Mouse (Mus musculus) neural tube, embryonic 11.5 days (tissue): ENCODE data around the gene Trpc4. TPM values are rescaled to one million over a fixed set of nuclear protein-coding genes. Genes with fewer than 3 reads are reported as not detected.

Source experiments
- ATAC-seq: fragments of 200-750 bp; cut with Nextera tagmentation; 2 replicates; pipeline ENCODE4 v1.8.0; 2017; ENCODE audit warnings: moderate number of reproducible peaks, mild to moderate bottlenecking, moderate TSS enrichment, moderate library complexity; ENCODE audit not compliant: insufficient read depth, low FRiP score, low TSS enrichment
- DNase-seq: peaks from one replicate; pipeline ENCODE4 v3.0.0-alpha.2; 2015; ENCODE audit warnings: low spot score
- H3K27ac ChIP-seq: fragments of 300-500 bp; sonication (generic); 2 replicates; pipeline ENCODE4 v1.5.1; 2014; ENCODE audit warnings: low read depth, mild to moderate bottlenecking, low read length
- H3K27me3 ChIP-seq: fragments of 300-500 bp; sonication (generic); 2 replicates; pipeline ENCODE4 v1.6.1; 2014; ENCODE audit warnings: mild to moderate bottlenecking, low read length, mixed read lengths; ENCODE audit not compliant: control insufficient read depth, insufficient read depth
- H3K36me3 ChIP-seq: fragments of 300-500 bp; sonication (generic); 2 replicates; pipeline ENCODE4 v1.6.1; 2014; ENCODE audit warnings: mild to moderate bottlenecking, low read length, moderate library complexity, mixed read lengths; ENCODE audit not compliant: control insufficient read depth, insufficient read depth
- H3K4me1 ChIP-seq: fragments of 300-500 bp; sonication (generic); 2 replicates; pipeline ENCODE4 v1.6.1; 2014; ENCODE audit warnings: low read length, mixed read lengths; ENCODE audit not compliant: control insufficient read depth, insufficient read depth
- H3K4me2 ChIP-seq: fragments of 300-500 bp; sonication (generic); 2 replicates; pipeline ENCODE4 v1.6.1; 2014; ENCODE audit warnings: low read depth, mild to moderate bottlenecking, moderate library complexity
- H3K4me3 ChIP-seq: fragments of 300-500 bp; sonication (generic); 2 replicates; pipeline ENCODE4 v1.5.1; 2014; ENCODE audit warnings: low read depth, low read length
- H3K9ac ChIP-seq: fragments of 300-500 bp; sonication (generic); 2 replicates; pipeline ENCODE4 v1.6.1; 2014; ENCODE audit warnings: mild to moderate bottlenecking, low read length
- H3K9me3 ChIP-seq: fragments of 300-500 bp; sonication (generic); 2 replicates; pipeline ENCODE4 v1.6.1; 2016; ENCODE audit warnings: low read length; ENCODE audit not compliant: control insufficient read depth
- WGBS: fragments of 180-500 bp; shearing (Covaris S2); extraction: QIAGEN DNeasy Blood & Tissue Kit; methylation state at CpG from one replicate; pipeline ENCODE4 v1.1.7; 2014; 5-methylcytosine and 5-hydroxymethylcytosine counted together
- polyA plus RNA-seq: library from polyadenylated mRNA; unstranded; fragments of >200 nt; fragmentation: Nextera tagmentation; extraction: Ambion mirVana; gene quantifications from 2 replicates; pipeline ENCODE4 v1.2.1, GENCODE M21; 2014

The Trpc4 gene
- polyA plus RNA-seq, 1 experiment from 2014 or later, result 1.0 TPM

DNA sequence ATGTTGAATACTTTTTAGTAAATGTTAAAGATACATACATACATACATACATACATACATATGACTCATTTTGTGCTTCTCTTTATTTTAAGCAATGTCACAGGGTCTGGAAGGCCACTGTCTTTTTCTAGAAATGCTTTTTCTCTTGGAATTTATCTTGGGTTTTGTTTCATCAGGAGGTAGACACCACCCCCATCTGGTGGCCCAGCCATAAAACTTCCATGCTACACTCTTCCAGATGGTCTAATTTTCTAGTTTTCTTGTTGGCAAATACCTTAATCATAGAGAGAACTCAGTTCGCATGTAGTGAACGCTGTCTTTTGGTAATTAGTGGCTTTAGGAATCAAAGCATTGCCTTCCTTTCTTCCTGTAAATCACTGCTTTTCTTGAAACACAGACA lies 158.2 kb downstream of the Trpc4 start:
- H3K4me3 ChIP-seq, result no peak overlapping the region
- H3K9me3 ChIP-seq, result no peaks in the 10 kb centered on the region
- H3K27me3 ChIP-seq, result no peaks in the 10 kb centered on the region
- no peak overlapping the region for H3K27ac ChIP-seq
- H3K4me1 ChIP-seq, result no peaks in the 10 kb centered on the region
- H3K9ac ChIP-seq, result no peak overlapping the region
- ATAC-seq, result no peak
- H3K4me2 ChIP-seq, result no peak overlapping the region
- 83% methylated on average over 2 of the region's 2 CpGs for WGBS
- no peaks in the 10 kb centered on the region for H3K36me3 ChIP-seq
- DNase-seq, result no peak

DNA sequence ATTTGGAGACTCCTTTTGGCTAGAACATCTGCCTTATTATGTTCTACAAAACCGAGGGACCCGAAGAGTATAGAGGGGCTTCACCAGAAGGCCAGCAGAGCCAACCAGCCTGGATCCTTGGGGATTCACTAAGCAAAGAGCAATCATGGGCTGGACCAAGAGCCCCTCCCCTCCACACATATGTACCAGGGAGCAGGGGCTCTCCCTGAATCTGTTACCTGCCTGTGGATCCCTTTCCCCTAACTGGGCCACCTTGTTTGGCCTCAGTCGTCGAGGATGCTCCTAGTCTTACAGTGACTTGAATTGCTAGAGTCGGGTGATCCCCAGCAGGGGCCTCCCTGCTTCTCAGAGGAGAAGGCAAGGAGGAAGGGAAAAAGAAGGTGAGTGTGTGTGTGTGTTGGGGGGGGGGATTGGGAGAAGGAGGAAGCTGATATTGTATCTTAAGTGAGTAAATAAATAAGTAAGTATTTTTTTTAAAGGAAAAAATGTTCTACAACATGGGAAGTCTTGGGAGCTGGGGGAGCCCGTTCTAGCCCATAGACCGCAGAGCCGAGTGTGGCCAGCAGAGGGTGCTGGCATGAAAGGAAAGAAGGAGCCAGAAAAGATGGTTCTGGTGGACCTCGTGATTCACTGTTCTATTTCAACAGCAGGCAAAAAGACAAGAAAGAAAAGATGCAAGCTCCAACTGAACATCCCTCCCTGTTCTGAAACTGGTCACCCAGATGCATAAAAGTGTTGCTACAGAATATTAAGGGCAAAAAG lies 197.2 kb downstream of the Trpc4 start:
- H3K4me3 ChIP-seq, result no peak overlapping the region
- no peak overlapping the region for H3K9ac ChIP-seq
- DNase-seq, result peak; percentile 72
- no peak overlapping the region for H3K27ac ChIP-seq
- H3K4me1 ChIP-seq, result no peaks in the 10 kb centered on the region
- no peaks in the 10 kb centered on the region for H3K27me3 ChIP-seq
- H3K4me2 ChIP-seq, result no peak overlapping the region
- no peaks in the 10 kb centered on the region for H3K9me3 ChIP-seq
- ATAC-seq, result 0 out of 2 replicates have a peak, but pooled peaks have one; percentile 41
- 34% methylated on average over 9 of the region's 9 CpGs for WGBS
- no peaks in the 10 kb centered on the region for H3K36me3 ChIP-seq

DNA sequence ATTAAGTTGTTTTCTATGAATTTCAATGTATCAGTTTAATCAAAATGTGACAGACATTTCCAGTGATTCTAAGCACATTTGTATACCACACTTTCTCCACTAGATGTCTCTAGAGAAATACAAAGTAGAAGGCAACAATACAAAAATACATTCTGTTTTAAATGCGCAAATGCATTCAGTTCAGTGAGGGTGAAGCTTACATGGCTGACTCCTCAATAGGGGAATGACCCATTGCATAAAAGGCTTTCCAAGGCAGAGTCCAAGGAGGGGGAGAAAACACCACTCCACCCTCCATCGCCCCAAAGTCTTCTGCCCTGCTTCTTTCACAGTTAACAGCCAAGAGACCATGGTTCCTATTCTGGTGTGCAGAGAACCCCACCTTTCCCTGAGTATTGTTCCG lies 201.7 kb downstream of the Trpc4 start:
- ATAC-seq (0 out of 2 replicates have a peak, but pooled peaks have one; percentile 20), DNase-seq (no peak)
- Histone ChIP-seq H3K4me1 (0 out of 2 replicates have a peak, but pooled peaks cover 3% of the 10 kb centered on the region), H3K4me2 (no peak overlapping the region), H3K27ac (no peak overlapping the region), H3K27me3 (no peaks in the 10 kb centered on the region), H3K9me3 (no peaks in the 10 kb centered on the region), H3K36me3 (no peaks in the 10 kb centered on the region), H3K4me3 (no peak overlapping the region), H3K9ac (no peak overlapping the region)
- WGBS, result 73% methylated on average over 3 of the region's 3 CpGs

DNA sequence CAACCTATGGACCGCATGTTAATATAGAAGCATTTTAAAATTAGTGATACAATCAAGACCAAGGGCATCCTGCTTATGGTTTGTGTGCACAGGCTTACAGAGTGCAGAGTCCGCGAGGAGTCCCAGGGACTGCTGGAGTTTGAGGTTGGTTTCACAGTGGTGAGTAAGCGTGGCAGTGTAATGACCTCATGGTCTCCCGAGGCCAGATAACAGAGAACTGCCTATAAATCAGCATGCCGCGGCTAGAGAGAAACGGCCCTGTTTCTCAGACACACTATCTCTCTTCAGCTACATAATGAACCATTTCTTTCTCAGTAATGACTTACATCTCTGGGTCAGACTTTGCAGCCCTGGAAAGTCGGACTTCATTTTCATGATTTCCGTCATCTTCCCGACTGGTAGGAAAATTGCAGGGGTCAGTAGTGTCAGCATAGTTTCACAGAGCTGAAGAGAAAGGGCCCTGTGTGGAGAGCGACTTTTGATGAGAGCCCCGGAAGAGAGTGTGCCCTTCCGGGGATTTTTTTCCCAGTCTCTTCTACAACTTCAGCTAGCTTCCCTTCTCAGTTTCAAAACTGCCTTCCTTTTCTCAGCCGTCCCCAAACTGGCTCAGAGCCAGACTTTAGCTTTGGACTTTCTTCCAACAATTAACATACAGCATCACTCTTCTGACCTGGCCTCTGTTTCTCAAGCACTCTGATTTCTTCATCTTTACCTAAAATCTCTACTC lies 202.8 kb downstream of the Trpc4 start:
- H3K27ac ChIP-seq, result peak overlapping the region; percentile 60; the same call in 1 of the 2 replicates
- DNase-seq, result peak; percentile 33
- H3K9ac ChIP-seq, result no peak overlapping the region
- H3K4me3 ChIP-seq, result no peak overlapping the region
- WGBS, result 21% methylated on average over 15 of the region's 15 CpGs
- no peaks in the 10 kb centered on the region for H3K27me3 ChIP-seq
- 0 out of 2 replicates have a peak, but pooled peaks cover 3% of the 10 kb centered on the region for H3K4me1 ChIP-seq
- ATAC-seq, result peak; percentile 83
- no peak overlapping the region for H3K4me2 ChIP-seq
- no peaks in the 10 kb centered on the region for H3K36me3 ChIP-seq
- H3K9me3 ChIP-seq, result no peaks in the 10 kb centered on the region

DNA sequence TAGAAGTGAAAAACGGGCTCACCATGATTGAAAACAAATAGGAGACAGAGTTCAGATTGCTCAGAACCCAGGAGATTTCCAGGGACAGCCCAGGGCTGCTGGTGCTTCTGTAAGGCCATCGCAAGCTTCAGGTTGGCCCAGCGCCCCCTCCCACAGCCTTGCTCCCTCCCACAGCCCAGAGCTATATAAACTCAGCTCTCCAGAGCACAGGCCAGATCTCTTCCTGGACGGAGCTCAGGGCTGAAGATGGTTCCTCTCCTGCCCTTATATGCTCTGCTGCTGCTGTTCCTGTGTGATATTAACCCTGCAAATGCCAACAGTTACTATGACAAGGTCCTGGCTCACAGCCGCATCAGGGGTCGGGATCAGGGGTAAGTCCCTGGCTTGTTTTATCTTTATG lies 205.1 kb downstream of the Trpc4 start, which contains the start of gene Postn:
Gene Postn, plus strand, starts transcription at position 213 of the 400 bp plus-strand sequence.
- Histone ChIP-seq H3K4me3 (no peak within 1 kb of the TSS), H3K4me1 (0 out of 2 replicates have a peak, but pooled peaks cover 3% of the 10 kb centered on the region), H3K9ac (no peak within 1 kb of the TSS), H3K27ac (no peak within 1 kb of the TSS), H3K4me2 (no peak within 1 kb of the TSS), H3K36me3 (no peaks in the 10 kb centered on the region), H3K9me3 (no peaks in the 10 kb centered on the region), H3K27me3 (no peaks in the 10 kb centered on the region)
- ATAC-seq, result no peak
- WGBS, result 56% methylated on average over 6 of the region's 6 CpGs
- DNase-seq, result no peak

DNA sequence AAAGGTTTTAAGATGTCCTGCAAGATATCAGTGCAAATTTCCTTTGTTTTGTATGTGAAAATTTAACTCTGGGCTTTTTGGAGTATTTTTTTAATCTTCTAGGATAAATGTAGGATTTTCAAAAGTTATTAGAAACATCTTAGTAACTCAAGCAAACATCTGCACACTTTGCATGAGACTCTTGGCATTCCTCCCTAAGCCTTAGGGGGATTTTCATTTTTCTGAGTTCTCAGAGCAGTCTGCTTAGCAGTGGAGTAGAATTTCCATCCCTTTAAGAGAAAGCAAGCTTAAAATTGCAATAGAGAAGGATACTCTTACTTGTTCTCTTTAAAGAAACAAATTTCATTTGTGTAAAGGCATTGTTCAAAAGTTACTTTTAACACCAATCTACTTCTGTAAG lies 205.8 kb downstream of the Trpc4 start:
- no peak overlapping the region for H3K4me2 ChIP-seq

More for the DNA sequence above, 205.8 kb downstream of the Trpc4 start:
- no peak overlapping the region for H3K27ac ChIP-seq
- H3K27me3 ChIP-seq, result no peaks in the 10 kb centered on the region
- H3K4me1 ChIP-seq, result 0 out of 2 replicates have a peak, but pooled peaks cover 3% of the 10 kb centered on the region
- H3K36me3 ChIP-seq, result no peaks in the 10 kb centered on the region
- DNase-seq (no peak), ATAC-seq (no peak)
- H3K4me3 ChIP-seq, result no peak overlapping the region
- no peaks in the 10 kb centered on the region for H3K9me3 ChIP-seq
- H3K9ac ChIP-seq, result no peak overlapping the region

Other genes with a start within 250 kb of the Trpc4 start
- 47.3 and 47.7 TPM in 2 replicates for gene Postn, start 205.1 kb downstream of the Trpc4 start, polyA plus RNA-seq